Mouse (Mus musculus) mouse embryonic stem cell (cell line): ENCODE data around the gene Ctsq.

Experiments used
- in situ Hi-C, 2 experiments: fragments of 300-500 bp; cut with MboI; formaldehyde crosslinking; loops; 1 replicate in 1 of 2; 3 replicates in 1 of 2; pipeline ENCODE4 v1.14.3; 2019 to 2020; ENCODE audit warnings: low sequenced_read_pairs in 2 of 2, low pct_unique_long_range_greater_than_20kb in 1 of 2, mixed read lengths in 1 of 2; ENCODE audit not compliant: unreplicated experiment in 1 of 2

The Ctsq gene

DNA sequence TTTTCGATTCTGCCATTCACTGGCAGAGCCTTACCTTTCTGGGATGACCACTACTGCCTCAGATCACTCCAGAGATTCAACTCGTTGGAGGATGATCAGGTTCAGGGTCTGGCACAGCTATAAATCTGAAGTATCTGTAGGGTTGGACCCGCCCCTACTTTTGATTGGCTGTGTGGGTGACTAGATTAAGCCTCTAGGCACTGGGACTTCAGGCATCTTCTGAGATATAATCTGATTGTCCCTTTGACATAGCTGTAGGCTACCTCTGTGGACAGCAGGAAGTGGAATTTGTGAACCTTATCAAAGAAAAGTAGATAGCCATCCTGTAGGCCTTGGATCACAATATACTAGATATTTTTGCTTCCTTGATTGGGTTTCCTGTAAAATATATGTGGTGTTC, at the start of gene Ctsq:
Ctsq (minus strand) TSS at position 101 of the 400 bp plus-strand sequence.
- in situ Hi-C loops: no loop called here

DNA sequence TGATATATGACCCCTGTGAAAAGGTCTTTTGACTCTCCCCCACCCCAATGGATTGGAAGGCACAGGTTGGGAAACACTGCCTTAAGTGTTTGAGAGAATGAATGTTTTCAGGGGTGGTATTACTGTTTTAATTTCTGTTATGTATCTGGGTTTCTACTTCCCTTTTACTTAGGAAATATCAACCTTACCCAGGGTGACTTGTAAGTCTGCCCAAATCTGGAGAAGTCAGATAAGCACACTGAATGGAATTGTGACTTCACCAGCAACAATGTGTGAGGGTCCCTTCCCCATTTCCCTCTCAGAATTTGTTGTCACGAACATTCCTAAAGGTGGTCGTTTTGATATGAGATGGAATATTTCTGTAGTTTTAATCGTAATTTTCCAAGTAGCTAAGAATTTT, 17.6 kb downstream of the Ctsq start:
- in situ Hi-C loops: no loop called here

DNA sequence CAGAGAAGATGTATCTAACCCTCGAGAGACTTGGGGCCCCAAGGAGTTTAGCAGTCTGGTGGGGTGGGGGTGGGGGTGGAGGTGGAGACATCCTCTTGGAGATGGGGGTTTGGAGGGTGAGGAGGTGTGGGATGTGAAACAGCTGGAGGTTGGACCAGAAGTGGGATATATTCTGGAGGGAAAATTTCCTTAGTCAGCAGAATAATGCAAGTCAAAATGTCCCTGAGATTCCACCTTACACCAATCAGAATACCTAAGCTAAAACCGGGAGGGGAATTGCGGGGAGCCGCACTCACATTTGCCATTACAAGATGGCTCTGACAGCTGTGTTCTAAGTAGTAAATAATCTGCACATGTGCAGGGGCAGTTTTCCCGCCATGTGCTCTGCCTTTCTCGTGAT, 18.6 kb downstream of the Ctsq start:
- in situ Hi-C loops: no loop called here

DNA sequence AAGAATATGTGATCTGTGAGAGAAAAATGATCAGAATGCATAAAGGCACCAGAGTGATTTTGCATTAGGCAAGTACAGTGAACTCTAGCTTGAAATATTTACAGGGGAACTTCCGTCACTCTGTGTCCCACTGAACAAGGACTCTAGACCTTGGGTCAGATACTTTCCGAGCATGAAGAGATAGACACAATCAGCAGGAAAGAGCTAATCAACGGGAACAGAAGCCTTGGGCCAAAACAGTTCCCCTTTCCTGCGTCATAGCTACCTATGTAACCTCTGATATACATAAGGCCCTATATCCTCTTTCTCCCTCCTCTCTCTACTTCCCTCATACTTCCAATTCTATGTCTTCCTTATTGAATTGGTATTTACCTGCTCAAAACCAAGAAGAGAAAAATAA, 30.3 kb downstream of the Ctsq start:
- in situ Hi-C loops: no loop called here

DNA sequence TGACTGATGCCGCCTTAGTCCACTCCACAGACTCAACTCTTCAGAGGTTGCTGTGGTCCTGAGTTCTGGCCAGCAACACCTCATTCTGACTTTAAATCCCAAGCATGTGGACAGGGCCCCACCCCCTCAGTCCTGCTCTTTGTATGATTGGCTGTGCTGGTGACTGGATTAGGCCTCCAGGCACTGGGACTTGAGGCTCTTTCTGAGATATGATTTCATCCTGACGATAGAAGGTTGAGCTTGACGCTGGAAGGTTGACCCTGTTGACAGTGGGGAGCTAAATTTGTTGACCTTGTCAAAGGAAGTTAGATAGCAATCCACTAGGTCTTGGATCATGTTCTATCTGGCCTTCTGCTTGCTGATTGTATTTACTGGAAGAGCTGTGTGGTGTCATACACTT, 34.6 kb downstream of the Ctsq start, which contains the start of gene Ctsj:
Ctsj (minus strand) TSS at position 101 of the 400 bp plus-strand sequence.
- in situ Hi-C loops: no loop called here

DNA sequence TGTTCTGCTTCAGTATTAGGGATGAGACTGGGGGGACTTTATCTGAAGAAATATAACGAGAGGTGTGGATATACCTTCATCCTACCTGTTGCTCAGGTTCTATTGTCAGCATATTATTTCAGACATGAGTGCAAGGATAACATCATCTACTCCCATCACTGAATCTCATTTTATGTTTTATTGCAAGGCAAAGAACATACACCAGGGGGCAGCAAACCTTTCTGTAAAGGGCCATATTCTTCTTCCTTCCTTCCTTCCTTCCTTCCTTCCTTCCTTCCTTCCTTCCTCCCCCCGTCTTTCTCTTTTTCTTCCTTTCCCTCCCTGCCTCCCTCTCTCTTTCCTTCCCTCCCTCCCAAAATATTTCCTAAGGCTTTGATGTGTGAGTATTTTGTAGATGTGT, 42.8 kb downstream of the Ctsq start:
- in situ Hi-C loops: loop anchor here in 1 of 2 experiments (25.0 kb wide), 1 partner anchor 240 kb away; no protein-coding TSS in a partner anchor

DNA sequence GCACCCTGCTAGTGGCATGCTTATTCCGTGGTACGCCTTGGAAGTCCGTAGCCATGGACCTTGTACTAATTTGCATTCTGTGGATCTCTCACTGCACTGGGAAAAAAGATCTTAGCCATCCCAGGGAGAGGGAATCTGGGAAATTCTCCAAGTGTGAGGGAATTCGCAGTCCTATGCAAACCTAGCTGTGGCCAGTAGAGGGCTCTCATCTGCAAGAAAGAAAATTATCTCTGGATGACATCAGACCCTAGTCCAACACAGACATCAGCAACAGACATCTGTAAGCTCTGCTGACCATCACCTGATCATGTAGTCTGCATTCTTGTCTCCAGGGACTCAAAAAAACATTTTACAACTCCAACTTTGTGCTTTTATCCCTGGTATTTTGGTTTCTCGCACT, 53.5 kb downstream of the Ctsq start:
- in situ Hi-C loops: loop anchor here in 1 of 2 experiments (25.0 kb wide), 1 partner anchor 250 kb away; no protein-coding TSS in a partner anchor
